Mouse (Mus musculus): ENCODE results near the gene Cldn7. TPM values are rescaled to one million over a fixed set of nuclear protein-coding genes. Genes with fewer than 3 reads are reported as not detected.
"Not testable (repeated sequence)": the region's sequence is repeated elsewhere in the genome, so short reads cannot be mapped to it uniquely, and the experiment has no call there.

Cldn7 gene
- polyA plus RNA-seq, 1 experiment, result 0.38 TPM

- TF ChIP-seq CTCF (IDR thresholded peaks at IDR 0.05; ENCODE audit: borderline replicate concordance, extremely low read depth, insufficient read depth, insufficient read length) (no peak), POLR2A (IDR thresholded peaks at IDR 0.05; ENCODE audit: borderline replicate concordance, extremely low read depth, insufficient read depth, insufficient read length, poor library complexity, severe bottlenecking) (no peak)
- DNase-seq (ENCODE audit: low read depth), result no peak
Observed at GRCm38 (mm10) chr11:70002471-70002870, 37.9 kb downstream of the Cldn7 start.

- no peak for DNase-seq (ENCODE audit: low read depth)
- TF ChIP-seq CTCF (IDR thresholded peaks at IDR 0.05; ENCODE audit: borderline replicate concordance, extremely low read depth, insufficient read depth, insufficient read length) (peak; percentile 42), POLR2A (IDR thresholded peaks at IDR 0.05; ENCODE audit: borderline replicate concordance, extremely low read depth, insufficient read depth, insufficient read length, poor library complexity, severe bottlenecking) (no peak)
Observed at GRCm38 (mm10) chr11:70005521-70005920, 40.9 kb downstream of the Cldn7 start.

- no peak for DNase-seq (ENCODE audit: low read depth)
- TF ChIP-seq POLR2A (IDR thresholded peaks at IDR 0.05; ENCODE audit: borderline replicate concordance, extremely low read depth, insufficient read depth, insufficient read length, poor library complexity, severe bottlenecking) (no peak), CTCF (IDR thresholded peaks at IDR 0.05; ENCODE audit: borderline replicate concordance, extremely low read depth, insufficient read depth, insufficient read length) (no peak)
Observed at GRCm38 (mm10) chr11:70010033-70010432, 45.5 kb downstream of the Cldn7 start.

- no peak for TF ChIP-seq POLR2A (IDR thresholded peaks at IDR 0.05; ENCODE audit: borderline replicate concordance, extremely low read depth, insufficient read depth, insufficient read length, poor library complexity, severe bottlenecking)
- TF ChIP-seq CTCF (IDR thresholded peaks at IDR 0.05; ENCODE audit: borderline replicate concordance, extremely low read depth, insufficient read depth, insufficient read length), result no peak
Observed at GRCm38 (mm10) chr11:70010548-70010947, 46.0 kb downstream of the Cldn7 start.

GRCm38 (mm10) chr11:70010961-70011360, 46.4 kb downstream of the Cldn7 start:
- DNase-seq (ENCODE audit: low read depth), result no peak
- TF ChIP-seq POLR2A (IDR thresholded peaks at IDR 0.05; ENCODE audit: borderline replicate concordance, extremely low read depth, insufficient read depth, insufficient read length, poor library complexity, severe bottlenecking), result no peak
- no peak for TF ChIP-seq CTCF (IDR thresholded peaks at IDR 0.05; ENCODE audit: borderline replicate concordance, extremely low read depth, insufficient read depth, insufficient read length)

More at GRCm38 (mm10) chr11:70010548-70010947, 46.0 kb downstream of the Cldn7 start:
- DNase-seq (ENCODE audit: low read depth), result no peak

- no peak for DNase-seq (ENCODE audit: low read depth)
- TF ChIP-seq POLR2A (IDR thresholded peaks at IDR 0.05; ENCODE audit: borderline replicate concordance, extremely low read depth, insufficient read depth, insufficient read length, poor library complexity, severe bottlenecking), result no peak
- no peak for TF ChIP-seq CTCF (IDR thresholded peaks at IDR 0.05; ENCODE audit: borderline replicate concordance, extremely low read depth, insufficient read depth, insufficient read length)
Observed at GRCm38 (mm10) chr11:70012931-70013330, 48.4 kb downstream of the Cldn7 start.

GRCm38 (mm10) chr11:70013408-70013807, 48.8 kb downstream of the Cldn7 start:
- TF ChIP-seq CTCF (IDR thresholded peaks at IDR 0.05; ENCODE audit: borderline replicate concordance, extremely low read depth, insufficient read depth, insufficient read length), result no peak
- no peak for TF ChIP-seq POLR2A (IDR thresholded peaks at IDR 0.05; ENCODE audit: borderline replicate concordance, extremely low read depth, insufficient read depth, insufficient read length, poor library complexity, severe bottlenecking)
- DNase-seq (ENCODE audit: low read depth), result no peak

- no peak for DNase-seq (ENCODE audit: low read depth)
- no peak for TF ChIP-seq CTCF (IDR thresholded peaks at IDR 0.05; ENCODE audit: borderline replicate concordance, extremely low read depth, insufficient read depth, insufficient read length)
- no peak for TF ChIP-seq POLR2A (IDR thresholded peaks at IDR 0.05; ENCODE audit: borderline replicate concordance, extremely low read depth, insufficient read depth, insufficient read length, poor library complexity, severe bottlenecking)
Observed at GRCm38 (mm10) chr11:70014051-70014450, 49.5 kb downstream of the Cldn7 start.

GRCm38 (mm10) chr11:70014880-70015558, 50.4 kb downstream of the Cldn7 start, which contains the start of gene Acadvl:
TSS of gene Acadvl (minus strand) at chr11:70015411.
- TF ChIP-seq POLR2A (IDR thresholded peaks at IDR 0.05; ENCODE audit: borderline replicate concordance, extremely low read depth, insufficient read depth, insufficient read length, poor library complexity, severe bottlenecking) (no peak), CTCF (IDR thresholded peaks at IDR 0.05; ENCODE audit: borderline replicate concordance, extremely low read depth, insufficient read depth, insufficient read length) (peak; percentile 45; the same call in 1 of the 2 replicates)
- DNase-seq (ENCODE audit: low read depth), result peak; percentile 91

- no peak for DNase-seq (ENCODE audit: low read depth)
- TF ChIP-seq POLR2A (IDR thresholded peaks at IDR 0.05; ENCODE audit: borderline replicate concordance, extremely low read depth, insufficient read depth, insufficient read length, poor library complexity, severe bottlenecking) (no peak), CTCF (IDR thresholded peaks at IDR 0.05; ENCODE audit: borderline replicate concordance, extremely low read depth, insufficient read depth, insufficient read length) (no peak)
Observed at GRCm38 (mm10) chr11:70015677-70016076, 51.1 kb downstream of the Cldn7 start.

GRCm38 (mm10) chr11:70016177-70016576, 51.6 kb downstream of the Cldn7 start:
- DNase-seq (ENCODE audit: low read depth), result not testable (repeated sequence)

GRCm38 (mm10) chr11:70016669-70017068, 52.1 kb downstream of the Cldn7 start, which contains the start of gene Dlg4:
TSS of gene Dlg4 (plus strand) at chr11:70016942.
- TF ChIP-seq CTCF (IDR thresholded peaks at IDR 0.05; ENCODE audit: borderline replicate concordance, extremely low read depth, insufficient read depth, insufficient read length) (no peak), POLR2A (IDR thresholded peaks at IDR 0.05; ENCODE audit: borderline replicate concordance, extremely low read depth, insufficient read depth, insufficient read length, poor library complexity, severe bottlenecking) (no peak)
- no peak for DNase-seq (ENCODE audit: low read depth)

All from brain, embryonic 14.5 days (tissue).